Mouse (Mus musculus) adrenal gland, postnatal 4 days (tissue): ENCODE data around the gene Tspan4. TPM values are rescaled to one million over a fixed set of nuclear protein-coding genes. Genes with fewer than 3 reads are reported as not detected.

Source experiments
- DNase-seq, 2 experiments: peaks; one replicate each; pipeline ENCODE4 v3.0.0; 2021 to 2022; ENCODE audit warnings: low spot score in 2 of 2, mixed read lengths in 2 of 2
- long read RNA-seq, 2 experiments: library from polyadenylated mRNA; stranded (forward); transcript quantifications; one replicate each; pipeline ENCODE4 v2.0.0; 2021
- total RNA-seq, 2 experiments: library from RNA; stranded (reverse); gene quantifications; 2 replicates each; pipeline ENCODE4 v1.2.3; 2021

Gene Tspan4
- total RNA-seq, result 10 to 100 TPM; 77.9 to 79.6 TPM
- long read RNA-seq, experiment 1, transcript Tspan4-201 (8 exons, 1,466 nt), result major isoform, 48 of 108 reads
- long read RNA-seq, experiment 1, transcript Tspan4-202 (8 exons, 1,281 nt), result minor isoform, 41 of 108 reads
- long read RNA-seq, experiment 1, partial matches to known transcripts, result 10 of 108 reads
- long read RNA-seq, experiment 1, other reads (novel, unspliced or antisense), result 9 of 108 reads
- long read RNA-seq, experiment 2, transcript Tspan4-201 (8 exons, 1,466 nt), result major isoform, 47 of 106 reads
- long read RNA-seq, experiment 2, transcript Tspan4-202 (8 exons, 1,281 nt), result minor isoform, 41 of 106 reads
- long read RNA-seq, experiment 2, partial matches to known transcripts, result 6 of 106 reads
- long read RNA-seq, experiment 2, other reads (novel, unspliced or antisense), result 12 of 106 reads

DNA sequence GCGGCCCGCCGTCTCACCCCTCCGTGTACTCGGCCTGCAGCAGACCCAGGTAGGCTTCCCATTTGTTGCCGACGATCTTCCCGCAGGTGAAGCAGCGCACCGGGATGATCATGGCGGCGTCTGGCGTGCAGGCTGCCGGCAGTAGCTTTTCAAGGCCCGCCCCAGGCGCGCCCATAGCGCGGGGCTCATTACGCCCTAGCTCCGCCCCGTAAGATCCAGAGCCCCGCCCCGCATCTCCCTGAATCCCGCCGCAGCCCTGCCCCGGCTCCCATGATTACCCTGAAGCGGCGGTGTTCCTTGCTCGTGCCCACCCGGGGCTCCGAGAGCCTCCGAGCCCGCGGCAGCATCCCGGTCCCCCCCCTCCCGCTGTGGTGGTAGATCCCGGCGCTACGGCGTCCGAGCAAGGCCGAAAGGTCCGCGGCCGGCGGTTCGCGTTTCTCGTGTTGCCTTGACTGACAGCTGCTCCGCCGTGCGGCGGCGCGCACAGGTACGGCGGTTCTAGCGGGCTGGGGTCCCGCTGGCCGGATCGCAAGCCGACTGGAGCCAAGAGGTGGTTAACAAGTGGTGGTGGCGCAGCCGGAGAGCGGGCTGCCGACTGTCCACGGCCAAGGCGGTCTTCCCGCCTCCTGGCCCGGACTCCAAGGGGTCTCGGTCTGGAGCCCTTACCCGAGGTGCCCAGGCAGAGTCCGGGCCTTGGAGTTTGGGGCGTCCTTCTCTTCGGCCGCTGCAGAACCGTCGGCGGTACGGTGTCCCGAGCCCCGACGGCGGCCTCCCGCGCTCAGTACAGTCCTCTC, at the start of gene Tspan4, which contains the start of gene Polr2l:
Tspan4 (plus strand) TSS at position 230 of the 794 bp plus-strand sequence.
Polr2l (minus strand) TSS at position 122 of the 794 bp plus-strand sequence.
- DNase-seq, result peak; percentile 61 to 65

DNA sequence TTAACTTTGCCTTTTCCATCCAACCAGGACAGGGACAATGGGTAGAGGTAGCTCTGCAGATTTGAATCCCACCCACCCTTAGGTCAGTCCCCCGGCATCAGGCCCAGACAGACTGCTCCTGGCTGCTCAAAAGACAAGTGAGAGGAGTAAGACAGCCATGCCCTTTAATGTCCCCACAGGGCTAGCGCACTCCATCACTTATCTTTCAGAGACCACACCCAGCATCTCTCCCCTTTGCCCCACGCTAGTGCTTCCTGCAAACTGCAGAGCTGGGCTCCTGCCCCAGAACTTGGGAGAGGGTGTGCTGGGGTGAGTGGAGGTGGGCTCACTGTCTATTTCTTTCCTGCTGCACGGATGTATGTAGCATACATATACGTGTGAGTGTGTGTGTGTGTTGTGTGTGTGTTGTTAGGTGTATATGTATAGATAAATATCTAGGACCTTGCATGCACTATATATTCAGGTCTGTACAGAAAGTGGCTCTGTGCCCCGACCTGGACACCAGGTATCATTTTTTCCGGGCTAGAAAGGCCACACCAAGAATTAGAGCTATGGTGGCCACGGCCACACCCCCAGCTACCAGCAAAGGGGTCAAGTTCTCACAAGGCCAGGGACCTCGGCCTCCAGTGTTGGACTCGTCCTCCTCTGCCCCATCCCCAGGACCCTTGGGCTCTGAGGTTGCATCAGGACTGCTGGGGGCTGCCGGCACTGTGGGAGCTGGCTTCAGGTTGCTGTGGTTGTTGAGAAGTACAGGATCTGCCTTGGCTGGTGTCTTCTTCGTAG, 47.9 kb upstream of the Tspan4 start:
- DNase-seq, result no peak

DNA sequence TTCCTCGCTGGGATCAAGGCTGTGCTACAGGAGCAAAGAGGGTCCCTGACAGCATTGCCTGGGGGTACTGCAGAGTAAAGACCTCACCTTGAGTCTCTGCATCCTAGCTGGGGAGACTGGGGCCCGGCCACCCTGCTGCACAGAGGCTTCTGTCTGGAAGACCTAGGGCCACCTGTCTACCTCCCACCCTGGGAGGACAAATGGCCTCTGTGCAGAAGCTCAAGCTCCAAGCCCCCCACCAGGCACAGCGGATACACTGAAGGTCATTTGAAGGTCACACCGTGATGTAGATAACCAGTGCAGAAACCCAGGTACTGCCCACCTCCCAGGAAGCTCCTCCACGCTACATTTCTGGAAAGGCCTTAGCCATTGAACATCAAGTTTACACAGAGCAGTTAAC, 46.3 kb upstream of the Tspan4 start:
- DNase-seq, result no peak

DNA sequence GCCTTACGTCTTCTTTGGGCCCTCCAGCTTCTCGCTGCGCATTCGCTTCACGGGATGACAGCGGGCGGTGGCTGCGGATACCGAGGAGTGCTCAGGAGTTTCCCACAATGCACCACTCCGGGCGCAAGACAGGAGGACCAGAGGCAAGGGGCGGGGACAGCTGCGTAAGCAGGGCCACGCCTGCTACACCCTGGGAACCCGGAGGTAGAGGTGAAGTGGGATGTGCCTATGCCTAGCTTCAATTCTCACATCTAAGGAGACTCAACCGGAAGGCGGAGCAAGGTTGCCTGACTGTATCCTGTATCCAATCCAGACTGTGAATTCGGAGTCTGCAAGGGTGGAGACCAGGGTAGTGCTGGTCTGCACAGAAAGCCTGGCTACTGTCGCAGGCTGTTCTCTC, 45.7 kb upstream of the Tspan4 start, which contains the start of gene Cend1:
Cend1 (minus strand) TSS at position 182 of the 400 bp plus-strand sequence.
- no peak for DNase-seq

DNA sequence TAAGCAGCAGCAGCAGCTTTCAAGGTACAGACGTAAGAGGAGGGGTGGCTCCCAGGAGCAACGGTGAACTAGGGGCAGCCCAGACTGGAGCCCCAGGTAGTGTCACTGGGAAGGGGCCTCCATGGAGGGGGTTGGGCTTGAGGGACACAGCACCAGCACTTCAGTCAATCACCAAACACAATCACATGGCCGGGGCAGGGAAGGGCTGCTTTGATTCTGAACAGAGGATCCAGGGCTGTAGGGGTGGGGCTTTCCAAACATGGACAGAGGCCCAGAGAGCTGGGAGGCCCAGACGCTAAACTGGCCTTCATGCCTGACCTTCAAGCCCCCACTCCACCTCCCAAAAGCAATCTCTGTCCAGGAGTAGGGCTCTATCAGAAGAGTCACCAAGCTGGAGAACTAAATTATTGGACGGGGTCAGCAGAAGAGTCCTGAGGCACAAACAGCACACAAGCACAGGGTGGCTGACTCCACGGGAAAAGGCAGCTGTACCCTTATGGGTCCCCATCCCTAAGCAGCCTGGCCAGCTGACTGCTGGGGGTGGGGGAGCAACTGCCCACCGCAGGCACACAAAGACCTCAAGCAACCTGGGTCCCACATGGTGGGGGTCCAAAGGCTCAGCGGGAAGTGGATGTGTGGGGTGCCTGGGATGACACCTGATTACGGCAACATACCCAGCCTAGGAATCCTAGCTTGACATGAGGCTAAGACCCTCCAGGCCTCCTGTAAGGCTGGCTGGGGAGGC, 45.0 kb upstream of the Tspan4 start:
- no peak for DNase-seq

DNA sequence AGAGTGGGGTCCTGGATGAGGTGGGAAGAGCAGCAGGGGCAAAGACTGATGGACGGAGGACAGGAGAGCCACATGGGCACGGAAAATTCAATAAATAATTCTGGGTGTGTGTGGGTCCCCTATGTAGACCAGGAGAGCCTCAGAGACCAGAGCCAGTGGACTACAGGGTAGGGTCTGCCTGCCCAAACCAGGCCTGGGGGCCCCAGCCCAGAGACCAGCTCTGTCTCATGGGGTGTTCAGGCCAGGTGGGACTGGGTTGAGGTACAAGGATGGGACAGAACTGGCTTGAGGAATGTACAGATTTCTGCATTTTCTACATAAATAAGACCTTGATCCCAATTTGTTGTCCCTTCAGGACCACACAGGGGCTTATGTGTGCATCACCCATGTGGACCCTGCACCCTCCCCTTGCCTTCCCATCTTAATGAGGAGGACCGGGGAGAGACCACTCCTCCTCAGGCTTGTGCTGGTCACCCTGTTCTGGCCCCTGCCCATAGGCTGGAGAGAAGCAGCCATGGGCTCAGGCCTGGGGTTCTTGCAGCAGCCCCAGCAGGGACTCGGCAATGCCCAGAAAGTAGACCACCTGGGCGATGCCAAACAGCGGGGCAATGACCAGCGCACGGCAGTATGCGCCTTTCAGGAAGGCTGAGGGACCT, 44.3 kb upstream of the Tspan4 start:
- DNase-seq, result no peak

DNA sequence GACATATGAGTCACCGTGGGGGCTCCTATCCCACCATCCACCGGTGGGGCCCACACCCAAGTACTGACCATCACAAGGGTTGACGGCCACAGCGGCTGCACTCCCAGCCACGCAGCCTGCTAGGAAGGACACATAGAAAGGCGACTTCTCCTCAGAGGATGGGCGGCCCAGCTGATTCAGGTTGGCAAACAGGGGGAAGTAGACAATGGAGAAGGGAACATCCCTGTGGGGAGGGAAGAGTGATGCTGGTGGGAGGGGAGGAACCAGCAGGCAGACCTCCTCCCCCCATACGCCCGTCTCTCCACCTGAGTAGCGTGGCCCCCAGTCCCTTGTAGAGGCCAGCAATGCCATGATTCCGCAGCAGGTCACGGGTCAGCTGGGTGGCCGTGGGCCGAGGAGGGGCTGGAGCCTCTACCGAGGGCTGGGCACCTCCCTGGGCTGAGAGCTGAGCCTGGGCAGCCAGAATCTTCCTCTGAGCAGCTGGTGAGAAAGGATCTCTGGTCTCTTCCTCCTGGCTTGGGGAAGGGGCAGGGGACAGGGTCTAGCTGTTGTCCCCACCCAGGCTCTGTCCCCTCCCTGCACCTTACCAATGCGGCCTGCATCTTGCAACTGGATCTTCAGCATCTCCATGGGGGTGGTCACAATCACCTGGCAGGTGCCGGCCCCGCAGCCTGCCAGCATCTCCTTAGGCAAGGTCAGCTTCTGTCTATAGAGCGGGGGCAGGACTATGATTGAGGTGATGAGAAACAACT, 43.4 kb upstream of the Tspan4 start:
- no peak for DNase-seq

DNA sequence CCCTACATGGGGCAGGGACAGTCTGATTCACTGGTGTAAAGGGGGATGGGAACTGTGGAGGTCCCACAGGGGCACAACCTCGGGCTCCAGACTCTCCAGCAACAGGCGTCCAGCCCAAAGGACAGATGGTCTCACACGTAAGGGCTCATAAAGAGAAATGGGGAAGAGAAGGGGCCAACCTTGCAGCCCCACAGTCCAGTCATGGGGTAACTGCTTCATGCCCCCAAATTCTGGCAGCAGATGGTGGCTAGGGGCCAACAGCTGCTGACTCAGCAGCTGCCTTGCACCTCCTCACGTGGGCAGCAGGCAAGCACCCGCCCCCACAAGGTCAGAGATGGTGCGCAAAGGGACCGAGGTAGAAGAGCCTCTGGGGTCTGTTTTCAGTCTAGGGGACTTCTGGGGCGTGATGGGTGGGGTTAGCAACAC, 42.8 kb upstream of the Tspan4 start:
- peak in 1 of 2 experiments; percentile 46 for DNase-seq

DNA sequence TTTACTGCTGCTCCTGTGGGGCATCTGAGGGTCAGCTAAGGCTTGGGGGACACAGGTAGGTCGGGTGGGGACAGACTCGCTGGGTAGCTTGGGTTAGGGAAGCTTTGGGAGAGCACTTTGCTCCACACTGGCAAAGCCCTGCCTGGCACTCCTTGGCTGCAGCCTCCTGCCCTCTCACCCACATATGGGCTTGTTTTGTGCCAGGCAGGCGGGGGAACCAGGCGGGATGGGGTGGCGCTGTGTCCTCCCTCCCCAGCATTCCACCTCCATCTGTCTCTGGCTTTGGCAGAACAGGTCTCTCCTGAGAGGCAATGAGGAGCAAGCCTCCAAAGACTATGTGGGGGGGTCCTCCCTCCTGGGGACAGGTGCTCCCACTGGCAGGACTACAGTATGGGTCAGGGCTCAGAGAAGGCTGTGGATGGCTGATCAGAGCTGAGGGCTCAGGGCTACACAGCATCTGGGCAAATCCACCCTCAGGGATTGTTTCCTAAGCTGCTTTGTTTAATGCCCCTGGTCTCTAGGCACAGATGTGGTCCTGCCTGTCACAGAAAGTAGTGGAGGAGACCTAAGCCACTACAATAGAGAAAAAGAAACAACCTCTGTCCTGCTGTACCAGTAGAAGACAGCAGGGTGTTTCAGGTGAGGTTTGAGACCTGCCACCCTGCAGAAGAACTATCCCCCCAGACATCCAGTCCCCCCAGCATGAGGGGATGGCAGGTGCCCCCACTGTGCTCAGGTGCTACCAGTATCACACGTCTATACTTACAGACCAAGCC, 42.1 kb upstream of the Tspan4 start:
- DNase-seq, result no peak

DNA sequence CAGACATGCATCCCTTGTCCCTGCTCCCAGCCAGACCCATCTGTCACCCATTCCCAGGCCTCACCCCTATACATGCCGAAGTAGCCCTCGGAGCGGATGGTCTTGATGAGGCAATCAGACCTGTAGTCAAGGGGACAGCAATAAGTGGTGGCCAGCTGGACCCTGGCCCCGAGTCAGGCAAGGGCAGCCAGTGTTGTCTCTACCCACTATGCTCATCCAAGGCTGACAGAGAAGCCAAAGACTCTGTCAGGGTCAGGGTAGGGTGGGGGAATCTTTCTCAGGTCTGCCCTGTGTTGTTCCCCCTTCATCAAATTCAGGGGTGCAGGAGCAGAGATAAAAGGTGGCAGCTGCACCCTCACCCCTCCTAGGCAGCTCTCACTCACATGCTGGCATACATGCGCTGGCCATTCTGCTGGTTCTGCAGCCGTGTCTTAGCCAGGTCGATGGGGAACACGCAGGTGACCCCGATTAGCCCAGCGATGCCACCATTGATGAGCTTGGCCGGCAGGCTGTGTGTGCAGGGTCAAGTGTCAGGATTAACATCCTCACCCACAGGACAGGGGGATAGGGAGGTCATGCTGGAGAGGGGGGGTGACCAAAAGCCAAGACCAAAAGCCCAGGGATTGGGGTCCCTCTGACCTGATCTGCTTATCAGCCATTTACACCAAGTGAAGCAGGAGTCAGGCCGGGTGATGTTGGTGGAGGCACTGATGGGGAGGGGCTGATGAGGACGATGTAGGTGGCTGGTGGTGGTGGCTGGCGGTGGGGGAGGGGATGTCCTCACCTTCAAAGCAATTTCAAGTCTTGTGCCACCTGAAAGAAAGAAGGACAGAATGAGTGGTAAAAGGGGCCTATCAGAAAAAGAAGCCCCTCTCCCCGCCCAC, 41.3 kb upstream of the Tspan4 start:
- no peak for DNase-seq

DNA sequence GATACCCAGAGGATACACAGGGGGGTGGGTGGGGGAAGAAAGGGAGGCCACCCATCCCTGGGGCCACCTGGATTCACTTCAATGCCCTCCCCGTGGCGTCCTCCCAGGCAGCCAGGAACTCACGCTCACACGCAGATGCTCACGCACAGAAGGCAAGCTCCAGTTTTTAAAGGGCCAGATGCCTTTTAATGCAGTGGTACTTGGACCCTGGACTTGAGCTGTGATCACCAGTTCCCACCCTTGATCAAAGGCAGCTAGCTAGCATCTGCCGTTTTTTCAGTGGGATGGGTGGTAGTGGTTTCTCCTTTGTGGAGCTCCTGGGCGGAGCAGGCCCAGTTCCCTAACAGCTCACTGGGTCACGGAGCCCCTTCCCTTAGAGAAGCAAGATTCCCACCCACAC, 40.6 kb upstream of the Tspan4 start:
- DNase-seq, result no peak

DNA sequence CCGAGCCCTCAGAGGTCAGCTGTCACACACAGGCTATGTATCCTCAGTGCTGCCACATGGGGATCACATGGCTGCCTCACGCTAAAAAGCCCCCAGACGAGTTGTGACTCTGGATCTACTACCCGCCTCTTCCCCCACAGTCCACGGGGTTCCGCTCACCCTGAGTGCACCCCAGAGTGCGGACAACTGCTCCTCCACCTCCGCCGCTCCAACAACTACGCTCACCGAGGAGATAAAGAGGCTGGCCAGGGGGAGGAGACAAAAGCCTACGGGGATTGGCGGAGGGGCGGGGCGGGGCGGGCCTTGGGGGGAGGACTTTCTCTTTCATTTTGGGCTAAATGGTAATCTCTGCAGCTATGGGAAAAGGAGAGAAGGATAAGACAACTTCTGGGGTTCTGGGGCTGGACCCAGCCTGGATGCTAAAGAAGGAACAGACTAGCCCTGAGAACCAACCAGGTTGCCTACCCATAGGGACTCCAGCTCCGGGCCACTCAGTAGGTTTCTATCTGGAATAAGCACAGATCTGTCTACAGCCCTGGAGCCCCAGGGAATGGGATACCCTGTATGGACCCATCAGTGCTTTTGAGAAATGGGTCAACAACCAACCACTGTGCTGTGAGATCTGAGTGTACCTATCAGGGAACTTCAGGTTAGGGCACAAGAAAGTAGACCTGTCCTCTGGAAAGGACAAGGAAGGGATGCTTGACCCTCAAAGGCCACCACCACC, 39.7 kb upstream of the Tspan4 start:
- DNase-seq, result no peak

DNA sequence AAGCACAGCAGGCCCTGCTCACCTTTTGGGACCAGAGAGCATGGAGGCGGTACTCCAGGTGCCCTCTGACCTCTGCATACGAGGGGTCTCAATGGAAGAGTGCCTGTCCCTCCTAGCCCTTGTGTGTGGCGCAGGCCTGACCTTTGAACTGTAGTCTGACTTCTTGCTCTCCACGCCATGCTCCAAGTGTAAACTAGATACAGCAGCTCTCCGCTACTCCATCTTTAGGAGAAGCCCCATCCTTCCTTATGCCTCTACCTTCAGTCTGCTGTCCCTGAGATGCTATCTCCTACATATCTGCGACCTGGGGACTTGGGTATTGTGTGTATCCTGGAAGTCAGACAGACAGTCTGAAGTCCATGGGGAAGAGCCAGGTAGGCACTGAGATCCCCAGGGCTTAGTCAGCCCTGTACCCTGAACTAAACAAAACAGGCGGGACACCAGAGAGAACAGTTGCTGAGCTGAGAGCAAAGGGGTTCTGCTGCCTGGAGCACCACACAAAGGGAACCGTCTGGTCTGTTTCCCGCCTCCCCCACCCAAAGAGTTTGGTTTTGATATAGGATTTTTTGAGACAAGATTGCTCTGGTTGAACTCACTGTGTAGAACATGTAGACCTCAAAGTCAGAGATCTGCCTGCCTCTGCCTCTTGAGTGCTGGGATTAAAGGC, 39.1 kb upstream of the Tspan4 start:
- DNase-seq, result no peak

DNA sequence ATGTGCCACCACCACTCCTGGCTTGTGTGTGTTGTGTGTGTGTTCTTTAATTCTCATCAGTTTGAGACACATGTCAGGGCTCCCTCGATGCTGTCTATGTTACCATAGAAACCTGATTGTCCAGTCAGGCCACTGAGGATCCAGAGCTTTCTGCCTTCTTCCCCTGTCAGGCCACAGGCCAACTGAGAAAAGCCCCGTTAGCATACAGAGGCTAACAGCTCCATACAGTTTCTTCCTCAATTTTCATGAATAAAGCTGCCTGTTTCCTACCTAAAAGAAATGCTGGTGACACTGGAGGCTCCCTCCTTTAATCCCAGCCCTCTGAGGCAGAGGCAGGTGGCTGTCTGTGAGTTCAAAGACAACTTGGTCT, 38.5 kb upstream of the Tspan4 start:
- DNase-seq, result no peak

DNA sequence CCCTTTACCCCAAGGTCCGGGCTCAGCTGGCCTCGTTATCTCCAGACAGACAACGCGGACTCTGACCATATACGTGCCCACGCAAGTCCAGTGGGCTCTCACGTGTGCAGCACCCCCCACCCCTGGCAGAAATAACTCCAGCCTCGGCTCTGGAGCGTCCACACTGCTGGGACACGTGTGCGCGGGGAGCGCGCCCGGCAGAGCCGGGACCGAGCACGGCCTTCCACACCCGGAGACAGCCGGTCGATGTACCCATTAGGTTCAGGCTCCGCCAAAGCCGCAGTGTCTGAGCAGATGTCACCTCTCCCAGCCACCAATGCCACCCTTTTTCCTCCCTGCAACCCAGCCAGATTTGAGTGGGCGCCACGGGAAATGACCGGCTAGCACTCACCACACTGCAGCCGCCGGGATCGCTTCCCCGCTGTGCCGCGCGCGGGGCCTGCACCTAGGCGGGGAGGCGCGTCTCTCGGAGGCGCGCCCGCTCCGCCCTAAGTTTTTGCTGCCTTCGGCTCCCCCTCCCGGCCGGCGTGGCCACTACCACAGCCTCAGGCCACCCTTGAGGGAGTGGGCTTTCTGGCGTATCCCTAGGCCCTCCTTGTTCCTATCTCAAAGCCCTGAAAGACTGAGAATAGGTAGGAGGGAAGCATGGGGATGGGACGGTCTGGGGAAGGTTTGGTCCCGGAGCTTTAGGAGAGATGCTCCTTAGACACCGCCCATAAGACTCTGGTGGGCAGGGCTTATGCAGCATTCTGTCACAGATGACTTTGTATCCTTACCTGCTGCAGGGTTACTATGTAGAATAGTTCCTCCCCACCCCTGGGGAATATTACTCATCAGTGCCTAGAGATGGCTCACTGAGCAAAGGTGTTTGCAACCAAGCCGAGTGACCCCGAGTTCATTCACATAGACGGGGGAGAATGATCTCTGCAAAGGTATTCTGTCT, 37.6 kb upstream of the Tspan4 start, which contains the start of gene Slc25a22:
Slc25a22 (minus strand) TSS at position 715 of the 943 bp plus-strand sequence.
- peak; percentile 64 to 70 for DNase-seq
